Mouse (Mus musculus) CD4-positive, CD25-positive, alpha-beta regulatory T cell, adult 2 months (primary cell): ENCODE measurements around the gene Mysm1.

ENCODE experiments used
- DNase-seq: peaks from one replicate; pipeline ENCODE4 v3.0.0-alpha.2; 2012; ENCODE audit warnings: low read depth, low spot score

Gene Mysm1

DNA sequence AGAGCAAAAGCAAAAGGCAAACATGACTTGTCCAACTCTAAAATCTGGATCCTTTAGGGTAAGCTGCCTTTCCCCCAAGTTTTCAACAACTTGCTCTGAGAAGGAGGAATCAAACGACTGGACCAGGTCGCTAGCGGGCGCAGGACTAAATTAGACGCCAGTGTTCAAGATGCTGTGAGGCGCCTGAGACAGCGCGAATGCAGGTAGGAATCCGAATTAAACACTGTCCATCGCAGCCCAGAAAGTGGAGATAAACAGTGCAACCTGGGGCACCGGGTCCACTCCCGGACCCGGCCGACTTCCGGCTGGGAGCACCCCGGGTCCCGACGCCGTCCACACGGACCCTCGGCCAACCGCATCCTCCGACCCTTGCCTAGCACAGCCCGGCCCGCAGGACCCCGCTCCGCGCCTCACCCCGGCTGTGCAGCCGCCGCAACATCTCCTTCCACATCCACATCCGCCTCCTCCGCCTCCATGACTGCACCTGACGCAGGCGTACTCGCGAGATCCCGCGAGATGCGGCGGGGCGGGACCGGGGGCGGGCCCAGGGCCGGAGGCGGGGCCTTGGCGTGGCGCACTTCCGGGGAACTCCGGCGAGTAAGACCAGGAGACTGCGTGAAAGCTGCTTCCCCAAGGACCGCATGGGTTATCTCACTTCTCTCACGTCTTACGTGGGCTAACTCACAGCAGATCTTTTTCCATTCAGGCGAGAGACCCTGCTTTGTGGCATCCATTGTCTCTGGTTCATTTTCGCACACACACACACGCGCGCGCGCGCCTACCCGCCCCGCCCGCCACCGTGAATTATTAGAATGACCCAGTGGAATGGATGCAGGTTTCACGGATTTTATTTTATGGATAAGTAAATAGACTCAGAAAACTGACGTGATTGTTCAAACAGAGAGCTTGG is at the start of gene Mysm1:
Gene Mysm1, minus strand, starts transcription at position 511 of the 910 bp plus-strand sequence.
- DNase-seq = peak; percentile 97

DNA sequence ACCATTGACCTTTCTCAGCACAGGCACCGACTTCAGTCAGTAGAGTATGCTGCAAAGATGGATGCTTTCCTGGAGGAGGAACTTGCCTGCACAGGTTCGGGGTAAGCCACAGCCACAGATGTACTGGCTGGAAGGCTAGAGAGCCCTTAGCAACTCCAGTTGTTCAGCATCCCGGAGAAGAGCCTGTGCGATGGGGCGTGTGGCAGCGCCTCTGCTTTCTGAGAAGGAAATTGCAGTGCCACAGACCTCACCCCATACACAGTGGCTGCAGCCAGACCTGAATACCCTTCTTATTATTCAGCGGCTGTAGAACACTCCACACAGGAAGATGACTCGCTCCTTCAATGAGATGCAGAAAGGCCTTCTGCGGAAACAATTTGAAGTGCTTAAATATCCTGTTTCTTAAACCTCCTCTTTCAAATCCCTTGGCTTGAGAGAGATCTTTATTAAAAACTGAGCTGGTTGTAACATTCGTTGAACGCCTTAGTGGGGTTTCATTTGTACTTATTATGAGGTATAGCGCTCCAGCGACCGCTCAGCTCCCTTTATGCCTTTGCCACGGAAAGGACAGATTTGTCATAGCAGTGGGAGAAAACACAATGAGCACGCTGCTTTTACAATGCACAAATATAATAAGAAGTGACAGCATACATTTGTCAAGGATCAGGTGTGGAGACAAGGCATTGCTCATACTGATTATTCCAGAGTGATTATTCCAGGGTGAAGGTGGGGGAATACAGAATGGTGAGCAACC is 47.1 kb upstream of the Mysm1 start:
- DNase-seq = no peak

DNA sequence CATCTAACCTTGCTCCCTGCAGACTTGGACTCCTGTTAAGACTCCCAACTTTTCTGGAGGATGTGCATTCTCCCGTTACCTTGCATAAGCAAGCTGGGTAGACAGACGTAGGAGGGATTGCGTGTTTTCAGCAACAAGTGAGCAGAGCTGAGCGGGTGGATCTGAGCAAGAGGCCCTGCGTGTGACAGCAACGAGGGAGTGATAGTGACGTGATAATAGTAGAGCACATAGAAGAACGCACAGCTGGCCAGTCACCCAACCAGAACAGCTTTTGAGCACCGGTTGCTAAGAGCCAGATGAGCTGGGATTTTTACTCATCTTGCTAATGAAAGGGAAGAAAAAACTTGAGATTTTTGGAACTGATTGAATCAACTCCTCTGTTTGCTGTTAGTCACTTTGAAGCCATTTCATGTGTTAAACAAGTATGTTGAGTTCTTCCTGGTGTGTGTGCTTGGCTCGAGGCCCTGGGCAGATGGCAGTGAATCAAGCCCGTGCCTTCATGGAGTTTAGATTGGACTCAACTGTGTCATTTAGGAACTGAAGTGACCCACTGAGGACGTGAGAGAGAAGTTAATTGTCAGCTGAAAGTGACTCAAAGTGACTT is 44.6 kb upstream of the Mysm1 start:
- DNase-seq = no peak

DNA sequence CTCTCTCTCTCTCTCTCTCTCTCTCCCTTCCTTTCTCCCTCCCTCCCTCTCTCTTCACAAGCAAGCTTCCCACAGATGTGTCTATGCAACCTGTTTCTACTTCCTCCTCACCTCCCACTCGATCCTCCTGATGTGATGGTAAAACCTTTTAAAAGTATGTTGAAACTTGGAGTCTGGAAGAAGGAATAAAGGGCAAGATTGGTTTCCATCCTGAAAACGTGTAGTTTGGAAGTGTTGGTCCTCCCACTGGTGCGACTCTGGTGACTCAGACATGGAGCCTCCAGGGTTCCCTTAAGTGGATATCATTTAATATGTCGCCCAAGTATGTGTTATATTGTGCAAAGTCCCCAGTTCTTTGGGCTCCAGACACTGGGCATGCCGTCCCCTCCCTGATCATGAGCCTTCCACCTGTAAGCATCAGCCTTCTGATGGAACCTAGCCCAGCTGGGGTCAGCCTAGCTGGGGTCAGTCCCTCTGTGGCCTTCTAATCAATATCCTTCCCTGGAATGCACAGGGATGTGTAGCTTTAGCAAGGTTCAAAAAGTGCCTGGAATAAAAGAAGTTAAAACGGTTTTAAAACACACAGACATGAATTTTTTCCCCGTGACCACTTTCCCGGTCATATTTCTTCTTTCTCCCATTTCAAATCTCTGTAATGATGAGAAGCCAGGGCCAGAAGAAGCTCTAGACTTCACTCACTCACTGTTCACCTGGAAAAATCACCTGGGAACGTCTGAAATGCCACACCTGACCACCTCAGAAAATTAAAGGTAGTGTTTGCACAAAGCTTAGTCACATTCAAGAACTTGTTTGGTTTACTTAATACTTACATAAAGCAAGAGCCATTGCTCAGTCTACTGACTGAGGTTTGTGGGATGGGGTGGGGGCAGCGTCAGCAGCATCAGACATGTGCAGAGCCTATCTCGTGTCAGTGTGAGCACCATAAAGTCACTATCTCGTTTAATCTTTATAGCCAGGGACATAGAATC is 43.0 kb upstream of the Mysm1 start:
- DNase-seq = no peak

DNA sequence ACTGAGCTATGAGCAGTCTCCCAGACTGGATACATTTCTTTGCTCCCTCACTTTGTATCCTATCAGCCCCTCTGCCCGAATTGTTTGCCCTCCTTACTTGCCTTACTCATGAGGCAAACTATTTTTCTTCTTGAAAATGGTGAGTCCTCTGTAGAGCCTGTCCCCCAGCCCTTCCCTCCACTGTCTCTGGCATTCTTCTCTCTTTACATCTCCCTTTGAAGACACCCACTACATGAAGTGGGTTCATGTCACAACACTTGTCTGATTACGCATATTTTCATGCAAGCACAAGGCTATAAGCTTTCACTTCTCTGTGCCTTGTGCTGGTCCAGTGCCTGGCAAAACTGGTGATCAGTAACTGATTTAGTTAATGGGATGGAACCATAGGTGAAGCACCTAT is 41.3 kb upstream of the Mysm1 start:
- DNase-seq = no peak

DNA sequence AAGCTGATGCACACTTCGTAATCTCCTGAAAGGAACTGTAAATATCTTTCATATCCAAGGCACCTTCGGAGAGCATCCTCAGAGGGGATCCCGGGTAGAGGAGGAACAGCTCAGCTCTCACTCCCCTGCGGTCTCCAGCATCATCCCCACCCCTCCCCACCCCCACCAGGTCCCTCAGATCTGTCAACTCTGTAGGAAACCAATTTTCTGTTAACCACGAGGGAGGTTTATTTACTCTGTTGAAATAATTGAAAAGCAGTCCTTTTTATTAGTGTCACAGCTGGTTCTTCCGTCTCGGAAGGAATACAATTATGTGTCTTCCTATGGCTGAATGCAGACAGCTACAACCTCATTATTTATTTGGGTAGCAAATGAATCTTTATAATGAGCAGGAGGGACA is 39.3 kb upstream of the Mysm1 start:
- DNase-seq = no peak

DNA sequence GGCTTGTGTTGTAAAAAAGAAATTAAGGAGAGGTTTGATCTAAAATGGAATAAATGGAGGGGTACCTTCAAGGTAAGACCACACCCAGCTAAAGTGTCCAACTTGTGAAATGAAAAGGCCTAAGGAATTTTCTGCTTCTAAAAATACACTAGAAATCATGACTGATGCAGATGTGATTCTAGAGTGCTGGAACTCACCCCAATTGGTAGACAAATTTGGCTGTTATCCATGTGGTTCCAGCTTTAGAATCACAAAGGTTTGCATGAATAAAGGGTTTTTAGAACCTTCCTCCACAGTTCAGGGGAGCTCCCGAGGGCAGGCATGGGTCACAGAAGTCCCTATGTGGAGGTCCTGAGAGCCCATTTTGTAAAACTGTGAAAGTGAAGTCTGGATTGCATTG is 33.8 kb upstream of the Mysm1 start:
- no peak for DNase-seq

DNA sequence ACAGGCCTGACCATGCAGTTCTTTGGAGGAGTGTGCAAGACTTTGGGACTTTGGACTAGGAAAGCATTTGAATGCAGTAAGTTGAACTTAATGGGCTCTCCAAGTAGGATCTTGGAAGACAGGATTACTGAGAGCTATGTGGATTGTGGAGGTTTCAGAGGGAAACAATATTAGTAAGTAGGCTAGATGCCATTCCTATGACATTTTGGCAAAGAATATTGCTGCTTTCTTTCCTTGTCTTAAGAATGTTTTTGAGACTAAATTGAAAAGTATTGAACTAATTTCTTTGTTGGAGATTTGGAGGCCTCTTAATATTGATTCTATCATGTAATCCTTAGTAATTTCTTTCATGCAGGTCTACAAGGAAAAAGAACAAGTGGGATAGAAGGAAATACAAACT is 33.4 kb upstream of the Mysm1 start:
- no peak for DNase-seq

DNA sequence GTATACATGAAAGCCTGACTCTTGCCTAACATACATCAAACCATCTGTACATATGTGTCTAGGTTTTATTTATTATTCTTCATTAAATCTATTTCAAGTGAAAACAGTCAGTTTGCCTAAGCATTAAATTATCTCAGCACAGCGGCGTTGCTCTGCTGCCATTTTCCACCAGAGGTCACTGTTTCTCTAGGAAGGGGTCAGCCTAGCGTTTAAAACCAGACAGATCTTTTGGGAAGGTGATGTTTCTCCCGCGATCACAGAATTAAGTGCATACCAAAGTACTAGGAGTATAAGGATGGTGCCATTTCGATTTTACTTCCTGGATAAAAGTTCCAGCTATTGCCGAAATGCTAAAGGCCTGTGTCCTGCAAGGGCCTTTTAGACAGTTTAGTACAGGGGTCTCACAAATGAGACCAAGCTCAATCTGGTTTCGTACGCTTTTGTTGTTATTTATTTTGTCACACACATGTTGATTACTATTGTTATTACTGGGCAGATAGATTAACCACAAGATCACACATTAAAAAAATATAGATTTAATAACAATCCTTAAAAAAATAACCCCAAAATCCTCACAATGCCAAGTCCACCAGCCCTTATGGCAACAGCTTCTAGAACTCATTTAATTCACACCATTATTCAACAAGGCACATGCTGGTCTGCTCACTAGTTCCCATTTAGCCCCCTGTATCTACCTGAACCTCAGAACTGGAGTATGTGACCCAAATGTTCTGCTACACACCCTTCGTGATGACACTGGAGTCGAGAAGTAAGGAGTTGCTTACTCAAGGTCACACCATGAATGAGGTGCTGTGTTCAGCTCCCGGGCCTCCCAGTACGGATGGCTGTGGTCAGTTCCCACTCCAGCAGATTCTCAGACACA is 29.5 kb upstream of the Mysm1 start:
- DNase-seq = peak; percentile 79

DNA sequence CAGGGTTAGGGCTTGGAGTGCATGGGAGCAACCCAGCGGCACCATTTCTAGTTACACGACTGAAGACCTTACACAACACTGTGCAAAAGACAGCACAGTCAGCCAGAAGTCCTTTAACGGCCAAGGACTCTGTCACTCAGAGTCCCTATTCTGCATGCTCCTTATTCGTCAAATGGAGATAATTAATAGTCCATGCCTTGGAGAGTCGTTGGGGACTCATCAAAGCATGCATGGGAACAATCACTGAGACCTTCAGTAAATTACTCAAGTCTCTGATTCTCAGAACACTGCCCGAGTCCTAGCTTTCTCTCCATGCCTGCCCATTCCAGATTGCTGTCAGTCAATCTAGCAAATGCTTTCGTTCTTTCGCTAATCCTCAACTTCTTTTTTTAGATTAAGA is 28.9 kb upstream of the Mysm1 start:
- no peak for DNase-seq

DNA sequence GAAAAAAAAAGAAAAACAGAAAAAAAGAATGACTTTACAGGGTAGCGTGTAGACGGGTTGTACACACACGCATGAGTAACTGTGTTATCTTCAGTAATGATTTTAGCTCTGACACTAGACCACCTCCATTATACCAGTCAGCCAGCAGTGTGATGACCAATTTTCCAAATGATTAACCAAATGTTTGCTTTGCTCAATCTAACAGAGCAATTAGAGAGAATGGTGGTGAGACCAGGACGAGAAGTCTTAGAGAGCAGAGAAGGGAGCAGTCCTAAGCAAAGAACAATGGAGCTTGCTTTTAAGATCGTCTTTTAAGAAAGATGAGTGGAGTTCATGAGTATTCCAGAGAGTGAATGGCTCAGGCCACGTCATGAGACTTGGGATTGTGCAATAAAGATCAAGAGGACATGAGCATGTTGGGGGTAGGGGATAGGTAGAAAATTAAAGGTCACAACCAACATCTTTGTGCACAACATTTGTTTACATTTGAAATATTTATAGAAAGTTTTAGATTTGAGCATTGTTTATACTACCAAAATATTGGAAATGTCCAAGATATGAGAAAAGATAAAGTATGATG is 26.4 kb upstream of the Mysm1 start:
- DNase-seq = no peak

DNA sequence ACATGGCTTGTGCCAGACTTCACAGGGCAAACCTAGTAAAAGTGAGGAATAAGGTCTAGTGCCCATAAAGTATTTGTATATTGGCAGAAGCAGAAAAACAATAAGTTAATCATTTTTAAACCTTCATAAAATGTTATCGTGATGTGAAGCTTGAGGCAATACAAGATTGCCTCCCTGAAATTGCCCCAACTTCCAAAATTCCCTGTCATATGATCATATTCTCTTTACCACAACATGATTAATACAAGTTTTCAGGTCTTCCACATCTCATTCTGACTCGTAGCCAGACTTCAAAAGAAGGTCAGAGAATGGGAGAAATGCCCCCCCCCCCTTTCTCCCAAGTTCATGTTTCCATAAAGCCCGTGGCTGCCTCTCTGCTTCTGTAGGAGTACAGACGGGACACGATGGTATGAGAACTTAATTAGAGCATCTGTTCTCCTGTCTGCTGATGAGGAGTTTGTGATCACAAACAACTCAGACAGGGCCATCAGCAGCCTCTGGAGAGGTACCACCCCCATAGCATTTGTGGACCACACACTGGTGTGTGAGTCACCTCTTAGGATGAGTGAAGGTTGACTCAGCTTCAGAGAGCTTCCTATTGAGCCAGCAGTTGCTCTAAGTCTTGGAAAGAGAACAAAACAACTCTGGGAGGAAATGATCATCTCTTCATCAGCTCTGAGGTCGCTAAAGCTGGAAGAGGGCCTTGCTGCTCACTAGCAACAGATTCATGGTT is 22.3 kb upstream of the Mysm1 start:
- no peak for DNase-seq

DNA sequence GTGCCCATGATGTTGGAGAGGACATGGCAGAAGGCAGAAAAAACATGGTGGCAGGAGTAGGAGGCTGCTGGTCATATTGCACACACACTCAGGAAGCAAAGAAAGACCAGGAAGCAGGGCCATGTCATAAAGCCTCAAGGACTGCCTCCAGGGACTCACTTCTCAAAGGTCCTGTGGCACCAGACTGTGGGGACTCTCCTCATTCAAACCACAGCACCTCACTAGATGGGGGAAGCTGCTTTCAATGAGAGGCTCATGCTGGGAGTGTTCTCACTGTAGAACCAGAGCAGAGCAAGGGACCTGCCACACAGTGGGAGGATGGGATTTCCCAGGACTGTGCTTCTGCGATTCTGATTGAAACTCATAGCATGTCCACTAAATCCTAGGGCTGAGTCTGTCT is 21.2 kb upstream of the Mysm1 start:
- no peak for DNase-seq

DNA sequence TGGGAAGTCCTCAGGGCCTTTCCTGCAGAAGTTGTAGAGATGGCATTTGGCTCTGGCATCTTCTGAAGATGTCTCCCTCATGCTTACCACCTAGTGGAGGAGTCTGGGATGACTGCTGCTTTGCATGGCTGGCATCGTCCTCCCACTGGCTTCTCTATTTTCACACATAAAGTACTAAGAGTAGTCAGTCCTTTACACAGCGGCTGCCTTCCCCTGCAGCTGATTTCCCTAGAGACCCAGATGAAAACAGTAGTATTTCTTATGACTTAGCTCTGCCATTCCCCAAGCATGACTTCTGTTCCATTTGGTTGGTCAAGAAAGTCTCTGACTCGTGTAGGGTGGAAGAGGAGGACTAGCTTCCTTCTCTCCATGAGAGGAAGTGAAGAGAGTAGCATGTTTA is 20.3 kb upstream of the Mysm1 start:
- DNase-seq = peak; percentile 38

DNA sequence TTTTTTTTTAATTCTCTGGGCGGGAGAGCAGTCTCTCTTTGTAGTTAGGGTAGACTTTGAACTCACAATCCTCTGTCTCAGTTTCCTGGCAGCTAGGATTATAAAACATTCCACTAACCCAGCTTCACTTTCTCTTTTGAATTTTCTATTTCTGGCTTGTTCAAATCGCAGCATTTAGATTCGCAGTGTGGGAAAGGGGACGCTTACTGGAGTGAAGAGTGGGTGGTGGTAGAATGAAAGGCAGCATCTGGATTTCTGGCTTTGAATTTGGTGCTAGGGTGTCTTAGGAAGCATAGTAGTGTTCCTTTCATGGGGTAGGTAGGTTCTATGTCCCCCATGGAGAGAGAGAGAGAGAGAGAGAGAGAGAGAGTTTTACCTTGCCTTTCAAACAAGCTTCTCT is 17.0 kb upstream of the Mysm1 start:
- DNase-seq = no peak

DNA sequence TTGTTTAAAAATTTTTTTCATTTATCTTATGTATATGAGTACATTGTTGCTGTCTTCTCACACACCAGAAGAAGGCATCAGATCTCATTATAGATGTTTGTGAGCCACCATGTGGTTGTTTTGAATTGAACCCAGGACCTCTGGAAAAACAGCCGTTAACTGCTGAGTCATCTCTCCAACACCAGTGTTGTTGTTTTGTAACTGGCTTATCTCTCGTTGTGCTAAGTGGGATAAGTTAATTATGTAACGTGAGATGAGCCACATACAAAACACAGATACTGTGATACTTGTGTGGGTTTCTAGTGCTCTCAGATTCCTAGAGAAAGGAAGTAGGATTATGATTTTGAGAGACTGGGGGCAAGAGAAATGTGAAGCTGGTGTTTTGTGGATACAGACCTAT is 11.3 kb upstream of the Mysm1 start:
- DNase-seq = no peak

DNA sequence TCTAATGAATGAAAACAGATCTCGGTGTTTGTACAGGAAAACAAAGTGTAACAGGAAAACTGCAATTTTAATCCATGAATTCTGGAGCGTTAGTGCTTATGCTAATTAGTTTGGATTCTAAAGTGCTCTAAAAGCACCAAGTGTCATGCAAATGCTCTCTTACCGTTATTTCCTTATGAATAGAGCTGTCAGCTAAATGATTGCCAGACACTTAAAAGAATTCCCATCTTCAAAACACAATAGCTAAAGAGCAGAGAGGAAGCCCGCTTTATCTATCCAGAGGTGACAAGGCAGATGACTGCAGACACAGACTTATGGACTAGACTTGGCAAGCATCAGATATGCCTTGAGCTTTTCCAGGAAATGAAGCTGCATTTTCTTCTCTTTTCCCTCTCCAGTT is 8.8 kb upstream of the Mysm1 start:
- no peak for DNase-seq

DNA sequence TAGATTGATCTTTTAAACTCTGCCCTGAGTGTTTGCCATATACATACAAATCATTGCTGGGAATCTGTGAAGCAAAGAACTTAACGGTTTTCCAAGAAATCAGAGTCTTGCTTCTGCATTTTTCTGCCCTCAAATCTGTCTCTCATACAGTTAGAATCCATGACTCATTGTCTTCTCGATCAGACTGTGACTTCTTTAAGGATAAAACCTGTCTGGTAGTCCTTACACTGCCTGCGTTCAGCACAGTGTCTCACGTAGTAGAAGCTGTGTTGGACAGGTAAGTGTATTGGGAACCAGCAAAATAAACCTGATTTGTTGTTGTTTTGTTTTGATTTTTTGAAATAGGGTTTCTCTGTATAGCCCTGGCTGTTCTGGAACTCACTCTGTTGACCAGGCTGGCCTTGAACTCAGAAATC is 608 bp upstream of the Mysm1 start:
- peak; percentile 27 for DNase-seq

DNA sequence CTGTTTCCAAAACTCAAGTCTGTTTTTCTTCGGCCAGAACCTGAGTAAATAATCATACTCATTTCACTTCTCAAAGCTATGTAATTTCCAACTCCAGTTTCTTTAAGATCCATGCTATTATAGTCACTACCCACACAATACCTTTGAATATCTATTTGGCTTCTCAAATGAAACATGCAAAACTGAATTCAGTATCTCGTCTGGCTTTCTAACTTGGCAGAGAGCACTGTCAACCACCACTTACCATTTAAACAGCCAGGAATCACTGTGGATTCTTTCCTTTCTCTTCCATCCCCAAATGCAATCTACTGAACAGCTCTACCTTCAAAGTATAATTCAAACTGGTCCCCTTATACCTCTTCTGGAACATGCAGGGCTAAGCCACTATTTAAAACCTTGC is 5.6 kb downstream of the Mysm1 start:
- DNase-seq = no peak
